Mouse (Mus musculus) limb, embryonic 15.5 days (tissue): ENCODE measurements around the gene Zfp978. TPM values are rescaled to one million over a fixed set of nuclear protein-coding genes. Genes with fewer than 3 reads are reported as not detected.
"Not testable (repeated sequence)": the region's sequence is repeated elsewhere in the genome, so short reads cannot be mapped to it uniquely, and the experiment has no call there.

Source experiments
- ATAC-seq: fragments of 200-750 bp; cut with Nextera tagmentation; 2 replicates; pipeline ENCODE4 v1.8.0; 2017; ENCODE audit warnings: low read depth, moderate TSS enrichment; ENCODE audit not compliant: insufficient number of reproducible peaks, low FRiP score, low TSS enrichment
- H3K27ac ChIP-seq: fragments of 300-500 bp; sonication (generic); 2 replicates; pipeline ENCODE4 v1.5.1; 2015; ENCODE audit warnings: moderate library complexity, mild to moderate bottlenecking, inconsistent platforms
- H3K27me3 ChIP-seq: fragments of 300-500 bp; sonication (generic); 2 replicates; pipeline ENCODE4 v1.6.1; 2015; ENCODE audit warnings: inconsistent platforms
- H3K36me3 ChIP-seq: fragments of 300-500 bp; sonication (generic); 2 replicates; pipeline ENCODE4 v1.6.1; 2015; ENCODE audit warnings: inconsistent platforms
- H3K4me1 ChIP-seq: fragments of 300-500 bp; sonication (generic); 2 replicates; pipeline ENCODE4 v1.6.1; 2015; ENCODE audit warnings: inconsistent platforms
- H3K4me2 ChIP-seq: fragments of 300-500 bp; sonication (generic); 2 replicates; pipeline ENCODE4 v1.6.1; 2015; ENCODE audit warnings: mild to moderate bottlenecking, inconsistent platforms
- H3K4me3 ChIP-seq: fragments of 300-500 bp; sonication (generic); 2 replicates; pipeline ENCODE4 v1.5.1; 2015; ENCODE audit warnings: mild to moderate bottlenecking, inconsistent platforms
- H3K9ac ChIP-seq: fragments of 300-500 bp; sonication (generic); 2 replicates; pipeline ENCODE4 v1.6.1; 2015; ENCODE audit warnings: inconsistent platforms
- H3K9me3 ChIP-seq: fragments of 300-500 bp; sonication (generic); 2 replicates; pipeline ENCODE4 v1.6.1; 2016; ENCODE audit warnings: inconsistent platforms
- WGBS: fragments of 180-500 bp; shearing (Covaris S2); methylation state at CpG from one replicate; pipeline ENCODE4 v1.1.7; 2015; 5-methylcytosine and 5-hydroxymethylcytosine counted together
- polyA plus RNA-seq: library from polyadenylated mRNA; unstranded; fragments of >200 nt; fragmentation: Nextera tagmentation; extraction: Ambion mirVana; gene quantifications from 2 replicates; pipeline ENCODE4 v1.2.1, GENCODE M21; 2015

The Zfp978 gene
- polyA plus RNA-seq, 1 experiment from 2014 or later = 0.14 TPM

GRCm38 (mm10) chr4:147345061-147345554 is 16.0 kb upstream of the Zfp978 start:
- not testable (repeated sequence) for H3K27ac ChIP-seq, H3K4me2 ChIP-seq, H3K4me1 ChIP-seq, H3K9ac ChIP-seq, H3K4me3 ChIP-seq, H3K27me3 ChIP-seq, H3K36me3 ChIP-seq, ATAC-seq
- WGBS = 81% methylated on average over 2 of the region's 2 CpGs
- H3K9me3 ChIP-seq = peaks cover 41% of the 10 kb centered on the region

DNA sequence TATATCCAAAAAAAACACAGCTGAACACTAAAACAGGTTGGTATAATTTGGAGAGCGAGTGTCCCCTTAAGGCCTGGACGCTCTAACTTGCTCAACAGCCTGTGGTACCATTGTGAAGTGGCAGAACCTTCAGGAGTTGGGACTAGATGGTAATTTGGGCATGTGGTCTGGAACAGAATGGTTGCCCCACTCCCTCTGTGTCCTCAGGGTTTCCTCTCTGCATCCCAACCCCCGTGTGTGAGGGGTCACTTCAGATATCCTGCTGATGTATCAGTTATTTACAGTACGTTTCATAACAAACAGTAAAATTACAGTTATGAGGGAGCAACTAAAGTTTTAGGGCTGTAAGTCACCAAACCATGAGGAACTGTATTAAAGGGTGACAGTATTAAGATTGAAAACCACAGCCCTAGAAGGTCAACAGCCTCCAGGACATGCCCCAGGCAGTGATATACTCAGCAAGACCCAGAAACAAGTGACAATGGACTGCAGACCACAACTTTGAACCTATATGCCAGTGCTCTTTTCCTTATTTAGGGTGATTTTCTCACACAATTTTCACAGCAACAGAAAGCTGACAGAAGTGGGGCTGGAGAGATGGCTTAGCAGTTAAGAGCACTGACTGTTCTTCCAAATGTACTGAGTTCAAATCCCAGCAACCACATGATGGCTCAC is 14.6 kb upstream of the Zfp978 start:
- not testable (repeated sequence) for H3K9ac ChIP-seq, H3K4me3 ChIP-seq, H3K4me2 ChIP-seq, H3K36me3 ChIP-seq, H3K4me1 ChIP-seq, ATAC-seq, H3K27me3 ChIP-seq, H3K27ac ChIP-seq
- H3K9me3 ChIP-seq = peaks cover 48% of the 10 kb centered on the region
- WGBS = 67% methylated on average over 4 of the region's 4 CpGs

- not testable (repeated sequence) for ATAC-seq
- H3K9me3 ChIP-seq = peaks cover 48% of the 10 kb centered on the region
Observed at GRCm38 (mm10) chr4:147347300-147347699, 13.8 kb upstream of the Zfp978 start.

GRCm38 (mm10) chr4:147347880-147348279 is 13.2 kb upstream of the Zfp978 start:
- ATAC-seq, H3K27me3 ChIP-seq, H3K9ac ChIP-seq, H3K4me3 ChIP-seq, H3K4me1 ChIP-seq, H3K4me2 ChIP-seq, H3K36me3 ChIP-seq, H3K27ac ChIP-seq: not testable (repeated sequence)
- H3K9me3 ChIP-seq = peaks cover 47% of the 10 kb centered on the region
- WGBS = 78% methylated on average over 2 of the region's 3 CpGs

More at GRCm38 (mm10) chr4:147347300-147347699, 13.8 kb upstream of the Zfp978 start:
- not testable (repeated sequence) for H3K9ac ChIP-seq, H3K4me1 ChIP-seq, H3K4me2 ChIP-seq, H3K4me3 ChIP-seq, H3K27ac ChIP-seq, H3K36me3 ChIP-seq, H3K27me3 ChIP-seq
- 68% methylated on average over 4 of the region's 4 CpGs for WGBS

GRCm38 (mm10) chr4:147348401-147348800 is 12.7 kb upstream of the Zfp978 start:
- not testable (repeated sequence) for H3K4me3 ChIP-seq, H3K4me1 ChIP-seq, H3K27me3 ChIP-seq, H3K4me2 ChIP-seq, H3K9ac ChIP-seq, H3K36me3 ChIP-seq, H3K27ac ChIP-seq, ATAC-seq
- H3K9me3 ChIP-seq = peaks cover 42% of the 10 kb centered on the region
- 72% methylated on average over 2 of the region's 2 CpGs for WGBS

DNA sequence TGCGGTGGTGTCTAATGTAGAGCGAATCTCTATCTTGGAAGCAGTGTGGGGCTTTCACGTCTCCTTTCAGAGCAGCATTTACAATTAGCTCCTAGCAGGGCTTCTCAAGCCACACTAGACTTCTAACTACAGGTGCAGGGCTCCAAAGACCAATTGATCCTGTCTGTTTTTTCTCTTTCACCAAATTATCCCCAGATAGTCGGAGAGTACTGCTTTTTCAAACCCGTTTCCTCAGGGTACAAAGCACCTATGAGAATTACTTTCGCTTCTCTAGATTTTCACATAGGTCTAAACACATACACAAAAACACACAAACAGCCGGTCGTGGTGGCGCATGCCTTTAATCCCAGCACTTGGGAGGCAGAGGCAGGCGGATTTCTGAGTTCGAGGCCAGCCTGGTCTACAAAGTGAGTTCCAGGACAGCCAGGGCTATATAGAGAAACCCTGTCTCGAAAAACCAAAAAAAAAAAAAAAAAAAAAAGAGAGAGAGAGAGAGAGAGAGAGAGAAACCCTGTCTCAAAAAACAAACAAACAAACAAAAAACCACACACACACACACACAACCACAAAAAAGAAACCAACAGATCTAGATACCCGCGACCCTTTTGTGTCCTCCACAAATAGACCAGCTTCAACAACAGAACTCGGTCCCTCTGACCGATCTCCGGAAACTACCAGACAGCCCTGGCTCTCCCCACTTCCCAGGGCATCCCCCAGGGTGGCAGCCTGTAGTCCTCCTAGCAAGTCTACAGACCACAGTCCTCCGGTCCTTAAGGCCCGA is 12.0 kb upstream of the Zfp978 start:
- H3K4me3 ChIP-seq, H3K36me3 ChIP-seq, H3K9ac ChIP-seq, H3K4me1 ChIP-seq, H3K27ac ChIP-seq, H3K27me3 ChIP-seq, ATAC-seq, H3K4me2 ChIP-seq: not testable (repeated sequence)
- H3K9me3 ChIP-seq = peaks cover 38% of the 10 kb centered on the region
- WGBS = 89% methylated on average over 18 of the region's 19 CpGs

DNA sequence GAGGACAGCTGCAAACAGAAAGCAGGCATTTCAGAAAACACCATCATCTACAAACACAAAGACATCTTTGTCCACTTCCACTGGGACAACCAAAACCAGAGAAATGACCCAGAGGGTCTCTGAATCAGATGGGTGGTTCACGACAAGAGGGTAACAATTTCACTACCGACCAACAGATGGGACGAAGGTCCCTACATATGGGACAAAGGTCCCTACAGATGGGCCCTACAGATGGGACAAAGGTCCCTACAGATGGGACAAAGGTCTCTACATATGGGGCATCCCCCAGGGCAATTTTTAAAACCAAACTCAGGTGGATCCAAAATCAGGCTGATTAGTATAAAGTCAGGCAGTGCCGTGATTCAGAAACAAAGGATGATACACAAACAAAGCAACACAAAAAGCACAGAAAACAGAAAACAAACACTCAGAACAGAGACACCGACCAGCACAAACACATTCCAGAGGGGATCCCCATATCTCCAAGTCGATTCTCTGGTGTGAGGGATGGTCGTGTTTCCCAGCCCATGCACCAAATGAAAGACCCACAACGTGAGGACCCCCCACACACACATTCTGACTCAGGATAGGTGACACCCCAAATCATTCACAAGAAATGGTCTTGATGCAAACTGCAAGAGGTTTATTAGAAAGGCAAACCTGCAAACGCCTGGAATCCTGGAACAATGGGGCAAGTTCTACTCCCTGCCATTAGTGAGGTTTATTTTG is 11.3 kb upstream of the Zfp978 start:
- not testable (repeated sequence) for H3K9ac ChIP-seq, H3K36me3 ChIP-seq, H3K27ac ChIP-seq, H3K4me2 ChIP-seq, H3K4me3 ChIP-seq, ATAC-seq, H3K27me3 ChIP-seq, H3K4me1 ChIP-seq
- H3K9me3 ChIP-seq = peaks cover 38% of the 10 kb centered on the region
- 81% methylated on average over 9 of the region's 9 CpGs for WGBS

- not testable (repeated sequence) for H3K4me3 ChIP-seq, H3K27me3 ChIP-seq, H3K36me3 ChIP-seq, ATAC-seq, H3K9ac ChIP-seq, H3K27ac ChIP-seq, H3K4me1 ChIP-seq, H3K4me2 ChIP-seq
- WGBS = 83% methylated on average over 2 of the region's 2 CpGs
- peaks cover 38% of the 10 kb centered on the region for H3K9me3 ChIP-seq
Observed at GRCm38 (mm10) chr4:147350541-147350940, 10.6 kb upstream of the Zfp978 start.

- not testable (repeated sequence) for H3K4me1 ChIP-seq, H3K27ac ChIP-seq, H3K9ac ChIP-seq, H3K4me2 ChIP-seq, H3K4me3 ChIP-seq, ATAC-seq, H3K36me3 ChIP-seq, H3K27me3 ChIP-seq
- peaks cover 38% of the 10 kb centered on the region for H3K9me3 ChIP-seq
- WGBS = 83% methylated on average over 11 of the region's 13 CpGs
Observed at GRCm38 (mm10) chr4:147351376-147351980, 9.6 kb upstream of the Zfp978 start.

DNA sequence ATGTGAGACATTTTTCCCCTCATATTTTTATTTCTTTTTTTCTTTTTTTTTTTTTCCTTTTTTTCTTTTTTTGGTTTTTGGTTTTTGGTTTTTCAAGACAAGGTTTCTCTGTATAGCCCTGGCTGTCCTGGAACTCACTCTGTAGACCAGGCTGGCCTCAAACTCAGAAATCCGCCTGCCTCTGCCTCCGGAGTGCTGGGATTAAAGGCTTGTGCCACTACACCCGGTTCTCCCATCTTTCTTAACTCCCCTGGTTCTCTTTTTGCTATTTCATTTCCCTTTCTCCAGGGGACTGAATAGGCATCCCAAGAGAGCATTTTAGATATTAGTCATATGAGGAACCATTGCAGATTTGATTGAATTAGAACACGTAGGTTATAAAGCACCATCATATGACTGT is 7.5 kb upstream of the Zfp978 start:
- H3K4me2 ChIP-seq, H3K27ac ChIP-seq, ATAC-seq, H3K36me3 ChIP-seq, H3K4me1 ChIP-seq, H3K4me3 ChIP-seq, H3K27me3 ChIP-seq, H3K9ac ChIP-seq: not testable (repeated sequence)
- H3K9me3 ChIP-seq = peaks cover 25% of the 10 kb centered on the region
- WGBS = 77% methylated on average over 4 of the region's 4 CpGs

GRCm38 (mm10) chr4:147356042-147356441 is 5.1 kb upstream of the Zfp978 start:
- H3K9me3 ChIP-seq, H3K27ac ChIP-seq, H3K4me1 ChIP-seq, H3K4me2 ChIP-seq, H3K27me3 ChIP-seq, H3K9ac ChIP-seq, ATAC-seq, H3K4me3 ChIP-seq, H3K36me3 ChIP-seq: not testable (repeated sequence)
- no CpG with 5 or more reads among the region's 3 CpGs for WGBS
